Mouse (Mus musculus) c-Kit-negative CD71-positive TER-119-positive erythroid progenitor cells, embryonic 14.5 days (primary cell): Measurements from ENCODE around the gene Gm10377.
"Not testable (repeated sequence)": the region's sequence is repeated elsewhere in the genome, so short reads cannot be mapped to it uniquely, and the experiment has no call there.

Source experiments
- DNase-seq: peaks from one replicate; pipeline ENCODE4 v3.0.0-alpha.2; 2013; ENCODE audit warnings: low read depth, low spot score

Gm10377 gene

GRCm38 (mm10) chr14:42797887-42798286 is at the start of gene Gm10377:
TSS of gene Gm10377 (minus strand) at chr14:42797987.
- not testable (repeated sequence) for DNase-seq

- not testable (repeated sequence) for DNase-seq
Measured at GRCm38 (mm10) chr14:42768721-42769120, 29.1 kb downstream of the Gm10377 start, which contains the start of gene Gm3015. TSS of gene Gm3015 (minus strand) at chr14:42768821.
